Mouse (Mus musculus) monocyte, adult 59 days (primary cell): ENCODE data around the gene Gm10668. TPM values are rescaled to one million over a fixed set of nuclear protein-coding genes. Genes with fewer than 3 reads are reported as not detected.

ENCODE experiments used
- total RNA-seq, 2 experiments: library from RNA; stranded (reverse); gene quantifications; one replicate each; pipeline ENCODE4 v1.2.4; 2023

The Gm10668 gene
- total RNA-seq: not detected

GRCm38 (mm10) chr7:20730524-20730923, at the start of gene Gm10668:
Gene Gm10668 (minus strand): TSS chr7:20730624.

GRCm38 (mm10) chr7:20770885-20771284, 40.5 kb upstream of the Gm10668 start, which contains the start of gene Vmn1r112:
Gene Vmn1r112 (plus strand): TSS chr7:20771185.

GRCm38 (mm10) chr7:20703116-20703515, 27.3 kb downstream of the Gm10668 start, which contains the start of gene Vmn1r111:
Gene Vmn1r111 (minus strand): TSS chr7:20703216.

Other genes starting within 250 kb of the Gm10668 start
- gene Vmn1r103, start 220.1 kb downstream of the Gm10668 start, total RNA-seq: not detected
- not detected for gene Vmn1r104, start 196.8 kb downstream of the Gm10668 start, total RNA-seq
- gene Gm5726, start 184.9 kb downstream of the Gm10668 start, total RNA-seq: not detected
- gene Gm4141, start 154.4 kb downstream of the Gm10668 start, total RNA-seq: not detected
- gene Gm4513, start 131.6 kb downstream of the Gm10668 start, total RNA-seq: not detected
- gene Vmn1r107, start 61.7 kb downstream of the Gm10668 start, total RNA-seq: not detected
- not detected for gene Vmn1r111, start 27.4 kb downstream of the Gm10668 start, total RNA-seq
- not detected for gene Vmn1r112, start 40.6 kb upstream of the Gm10668 start, total RNA-seq
- gene Vmn1r113, start 56.7 kb upstream of the Gm10668 start, total RNA-seq: not detected
- gene Vmn1r114, start 81.6 kb upstream of the Gm10668 start, total RNA-seq: not detected
- gene Vmn1r115, start 114.4 kb upstream of the Gm10668 start, total RNA-seq: not detected
- gene Vmn1r116, start 141.6 kb upstream of the Gm10668 start, total RNA-seq: not detected
- gene Vmn1r117, start 153.5 kb upstream of the Gm10668 start, total RNA-seq: not detected
- not detected for gene Vmn1r118, start 181.7 kb upstream of the Gm10668 start, total RNA-seq